Mouse (Mus musculus) small intestine, adult 2 months (tissue): ENCODE measurements at regions not wholly inside any gene's neighbourhood (a gene's known extent, or its start where the extent isn't known, plus 50 kb on each side); places are given as distances from the start of the nearest gene placed in this dataset.

Experiments used
- CTCF ChIP-seq: fragments of 200-500 bp; IDR thresholded peaks from 2 replicates; pipeline ENCODE4 v1.5.1; 2012; ENCODE audit warnings: low read depth, mild to moderate bottlenecking, control low read depth, inconsistent platforms, low read length, moderate library complexity, mixed read lengths; ENCODE audit not compliant: insufficient replicate concordance, insufficient read length; ENCODE audit errors: extremely low read depth
- POLR2A ChIP-seq: fragments of 200-500 bp; IDR thresholded peaks from 2 replicates; pipeline ENCODE4 v1.6.1; 2012; ENCODE audit warnings: low read depth, mild to moderate bottlenecking, control low read depth, inconsistent platforms, low read length, moderate library complexity

DNA sequence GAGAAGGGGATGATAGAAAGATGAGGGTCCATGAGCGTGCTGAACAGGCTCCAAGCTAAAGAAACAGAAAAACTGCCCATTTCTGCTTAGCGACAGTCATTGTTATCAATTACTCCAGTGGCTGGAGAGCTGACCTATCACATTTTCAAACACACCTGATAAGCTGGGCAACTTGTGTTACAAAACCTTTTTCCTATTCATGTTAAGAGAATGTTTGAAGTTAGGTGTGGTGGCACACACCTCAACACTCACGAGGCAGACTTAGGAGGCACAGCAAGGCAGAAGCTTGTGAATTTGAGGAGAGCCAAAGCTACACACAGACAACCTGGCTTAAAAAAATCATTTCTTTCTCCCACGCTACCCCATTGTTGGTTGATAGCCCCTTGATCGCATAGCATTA, 50.9 kb upstream of the Zcchc13 start:
- no peak for TF ChIP-seq CTCF
- no peak for TF ChIP-seq POLR2A
